Mouse (Mus musculus): ENCODE results near the gene Srp54c. TPM values are rescaled to one million over a fixed set of nuclear protein-coding genes. Genes with fewer than 3 reads are reported as not detected.
"Not testable (repeated sequence)": the region's sequence is repeated elsewhere in the genome, so short reads cannot be mapped to it uniquely, and the experiment has no call there.

Srp54c gene
- total RNA-seq (2021), result 10 to 100 TPM; 31.4 to 36.8 TPM
- long read RNA-seq, experiment 1, transcript Srp54c-202 (16 exons, 3,642 nt), result major isoform, 25 of 30 reads
- long read RNA-seq, experiment 1, partial matches to known transcripts, result 0 of 30 reads
- long read RNA-seq, experiment 1, other reads (novel, unspliced or antisense), result 5 of 30 reads
- long read RNA-seq, experiment 2, transcript Srp54c-202 (16 exons, 3,642 nt), result major isoform, 13 of 17 reads
- long read RNA-seq, experiment 2, partial matches to known transcripts, result 2 of 17 reads
- long read RNA-seq, experiment 2, other reads (novel, unspliced or antisense), result 2 of 17 reads

DNA sequence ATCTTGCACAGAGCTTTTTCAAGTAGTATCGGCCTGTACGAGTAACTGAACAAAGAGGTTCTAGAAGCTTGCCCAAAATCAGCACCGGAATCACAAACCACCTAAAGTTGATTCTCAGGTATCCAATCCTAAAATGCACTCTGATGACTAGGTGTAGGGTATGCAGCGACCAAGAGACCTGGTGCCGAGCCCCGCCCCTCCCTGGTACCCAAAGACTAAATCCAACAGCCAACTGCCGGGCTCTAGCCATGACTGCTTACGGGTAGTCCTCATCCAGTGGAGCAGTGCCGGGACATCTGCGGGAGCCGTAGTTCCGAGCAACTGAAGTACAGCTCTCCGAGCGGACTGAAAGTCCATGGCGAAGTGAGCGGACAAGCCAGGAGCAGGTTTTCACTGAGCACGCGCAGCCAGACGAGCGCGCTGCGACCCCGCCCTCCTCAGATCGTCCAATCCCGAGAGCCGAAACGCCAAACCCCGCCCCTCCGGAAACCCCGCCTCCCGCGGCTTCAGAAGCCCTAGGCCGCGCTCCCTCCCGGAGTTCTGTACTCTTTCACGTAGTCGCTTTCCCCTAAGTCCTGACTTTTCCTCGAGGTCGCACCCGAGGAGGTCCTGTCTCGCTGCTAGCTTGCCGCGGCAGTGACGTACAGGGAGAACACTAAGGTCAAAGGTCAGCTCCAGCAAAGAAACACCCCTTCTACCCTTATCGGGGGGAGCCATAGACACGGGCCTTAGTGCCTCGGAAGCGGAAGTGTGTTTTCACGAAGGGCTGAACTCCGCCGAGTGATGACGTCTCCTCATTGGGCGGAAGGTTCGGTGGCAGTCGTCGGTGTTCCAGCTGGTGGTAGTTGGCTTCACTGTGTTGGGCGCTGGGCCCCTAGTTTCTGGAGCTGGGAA, at the start of gene Srp54c:
Gene Srp54c (plus strand): TSS at position 543 of the 894 bp plus-strand sequence.
- DNase-seq (ENCODE audit: extremely low spot score in 1 of 2, low spot score in 2 of 2); intact Hi-C loops (cut with DNase I): not testable (repeated sequence)
- peak within 1 kb of the TSS; percentile 39 for H3K4me3 ChIP-seq

DNA sequence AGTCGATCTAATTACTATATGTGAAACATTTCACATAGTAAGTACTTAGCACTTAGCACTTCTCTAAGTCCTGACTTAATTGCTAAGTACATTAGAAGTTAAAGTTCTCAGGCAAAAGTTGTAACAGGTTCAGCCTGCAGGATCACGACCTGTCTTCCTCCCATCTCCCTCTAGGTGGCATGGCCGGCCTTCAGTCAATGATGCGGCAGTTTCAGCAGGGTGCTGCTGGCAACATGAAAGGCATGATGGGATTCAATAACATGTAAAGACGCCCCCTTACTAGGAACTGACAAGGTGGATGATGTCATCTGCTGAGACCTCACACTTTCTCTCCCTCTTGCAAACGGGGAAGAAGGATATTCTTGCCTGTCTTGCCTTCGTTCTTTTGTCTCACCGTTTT, 42.3 kb upstream of the Srp54c start:
- H3K27ac ChIP-seq; intact Hi-C loops (cut with DNase I); H3K4me3 ChIP-seq; DNase-seq (ENCODE audit: extremely low spot score in 1 of 2, low spot score in 2 of 2): not testable (repeated sequence)

More for the DNA sequence above, at the start of gene Srp54c:
- H3K27ac ChIP-seq, result not testable (repeated sequence)

DNA sequence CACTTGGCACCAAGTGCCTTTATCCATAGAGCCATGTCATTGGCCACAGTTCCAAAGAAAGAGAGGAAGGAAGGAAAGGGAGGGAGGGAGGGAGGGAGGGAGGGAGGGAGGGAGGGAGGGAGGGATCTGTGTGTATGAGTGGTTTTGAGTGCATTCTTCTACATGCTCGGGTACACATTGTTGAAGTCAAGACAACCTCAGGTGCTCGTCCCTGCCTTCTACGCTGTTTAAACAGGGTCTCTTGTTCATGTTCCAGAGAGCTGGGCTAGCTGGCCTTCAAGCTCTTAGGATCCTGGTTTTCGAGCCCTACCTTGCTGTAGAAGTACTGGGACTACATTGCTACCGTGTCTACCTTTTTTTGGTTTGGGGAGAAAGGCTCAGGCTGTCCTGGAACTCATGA, 40.8 kb upstream of the Srp54c start:
- intact Hi-C loops (cut with DNase I); H3K4me3 ChIP-seq; DNase-seq (ENCODE audit: extremely low spot score in 1 of 2, low spot score in 2 of 2); H3K27ac ChIP-seq: not testable (repeated sequence)

DNA sequence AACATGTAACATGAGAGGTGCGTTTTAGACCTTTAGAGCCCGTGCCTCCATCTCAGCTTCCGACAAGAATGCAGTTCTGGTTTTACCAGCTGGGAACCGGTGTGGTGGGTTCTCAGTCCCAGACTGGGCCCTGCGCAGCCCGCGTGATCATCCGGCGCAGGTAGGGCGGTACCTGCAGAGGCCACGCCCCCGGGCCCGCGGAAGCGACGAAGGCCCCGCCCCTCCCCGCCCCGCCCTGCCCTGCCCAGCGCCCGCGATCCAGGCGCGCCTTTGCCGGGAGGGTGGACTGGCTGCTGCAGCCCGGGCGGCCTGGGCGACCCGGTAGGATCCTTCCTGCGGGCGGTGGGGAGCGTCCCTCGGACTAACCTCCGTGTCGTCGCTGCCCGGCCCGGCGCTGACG, 30.7 kb upstream of the Srp54c start, which contains the start of gene 1700047I17Rik2:
Gene 1700047I17Rik2 (plus strand): TSS at position 287 of the 400 bp plus-strand sequence.
- DNase-seq (ENCODE audit: extremely low spot score in 1 of 2, low spot score in 2 of 2); intact Hi-C loops (cut with DNase I); H3K4me3 ChIP-seq; H3K27ac ChIP-seq: not testable (repeated sequence)

DNA sequence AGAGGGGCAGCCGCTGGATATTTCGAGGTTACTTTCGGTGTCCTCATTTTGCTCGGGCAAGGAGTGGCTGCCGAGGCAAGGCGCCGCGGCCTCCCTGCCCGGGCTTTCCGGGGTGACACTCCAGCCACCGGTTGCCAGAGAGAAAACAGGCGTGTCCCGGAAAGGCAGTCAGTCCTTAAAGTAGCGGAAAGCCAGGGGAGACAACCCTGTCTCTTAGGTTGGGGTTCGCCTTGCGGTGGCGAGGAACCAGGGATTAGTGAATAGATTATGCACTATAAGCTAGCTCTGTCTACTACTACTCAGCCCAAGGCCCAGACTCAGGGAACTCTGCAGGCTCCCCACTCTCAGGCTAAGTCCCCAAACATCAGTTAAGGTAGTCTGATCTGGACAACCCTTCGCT, 30.2 kb upstream of the Srp54c start:
- intact Hi-C loops (cut with DNase I); H3K27ac ChIP-seq; H3K4me3 ChIP-seq; DNase-seq (ENCODE audit: extremely low spot score in 1 of 2, low spot score in 2 of 2): not testable (repeated sequence)

DNA sequence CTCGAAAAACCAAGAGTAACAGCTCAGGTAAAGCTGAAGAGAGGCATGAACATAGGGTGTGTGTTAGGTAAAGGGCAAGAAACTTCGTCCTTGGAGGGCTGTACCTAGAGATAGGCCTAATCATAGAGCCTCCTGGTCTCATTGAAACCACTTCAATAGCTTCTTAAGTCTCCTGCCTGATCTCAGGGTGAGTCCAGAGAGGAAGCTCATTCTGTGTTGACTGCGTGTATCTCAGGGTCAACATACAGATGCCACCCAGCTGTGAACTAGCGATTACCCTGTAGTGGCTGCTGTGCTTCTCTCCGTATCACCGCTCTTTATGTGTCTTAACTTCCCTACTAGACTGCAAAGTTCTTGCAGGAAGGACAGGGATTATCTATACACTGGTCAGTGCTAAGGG, 17.0 kb upstream of the Srp54c start:
- intact Hi-C loops (cut with DNase I); DNase-seq (ENCODE audit: extremely low spot score in 1 of 2, low spot score in 2 of 2); H3K27ac ChIP-seq; H3K4me3 ChIP-seq: not testable (repeated sequence)

DNA sequence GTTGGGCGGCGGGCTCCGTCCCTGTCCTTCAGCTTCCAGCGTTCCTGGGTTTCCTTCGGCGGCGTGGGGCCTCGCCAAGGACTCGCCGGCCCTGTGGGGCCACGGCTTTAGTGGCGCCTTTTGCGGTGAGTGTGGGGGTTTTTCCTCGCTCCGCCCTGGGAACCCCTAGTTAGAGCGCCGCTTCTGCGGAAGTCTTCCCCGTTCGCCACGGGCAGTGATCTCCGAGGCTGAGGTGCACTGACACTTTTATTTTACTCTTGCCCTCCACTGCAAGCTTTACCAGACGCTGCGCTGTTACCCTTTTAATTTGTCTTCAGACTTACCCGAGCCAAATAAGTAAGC, 523 bp downstream of the Srp54c start:
- H3K27ac ChIP-seq; intact Hi-C loops (cut with DNase I); DNase-seq (ENCODE audit: extremely low spot score in 1 of 2, low spot score in 2 of 2): not testable (repeated sequence)
- H3K4me3 ChIP-seq, result peak overlapping the region; percentile 39

DNA sequence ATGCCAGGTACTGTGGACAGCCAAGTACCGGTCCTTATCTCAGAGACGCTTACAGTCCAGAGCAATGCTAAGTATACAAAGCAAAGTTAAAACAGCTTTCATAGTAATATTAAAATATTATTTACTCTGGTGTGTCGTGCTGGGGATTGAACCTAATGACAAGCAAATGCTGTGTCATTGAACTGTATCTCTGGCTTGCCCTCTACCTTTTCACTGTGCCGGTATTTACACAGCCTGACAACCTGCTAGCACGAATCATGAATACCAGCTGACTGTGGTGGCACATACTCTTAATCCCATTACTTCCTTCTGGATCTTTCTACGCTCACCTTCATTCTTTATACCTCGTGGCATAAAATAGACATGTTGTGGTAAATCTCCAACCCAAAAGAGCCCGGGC, 12.3 kb downstream of the Srp54c start:
- DNase-seq (ENCODE audit: extremely low spot score in 1 of 2, low spot score in 2 of 2); H3K4me3 ChIP-seq; intact Hi-C loops (cut with DNase I); H3K27ac ChIP-seq: not testable (repeated sequence)

DNA sequence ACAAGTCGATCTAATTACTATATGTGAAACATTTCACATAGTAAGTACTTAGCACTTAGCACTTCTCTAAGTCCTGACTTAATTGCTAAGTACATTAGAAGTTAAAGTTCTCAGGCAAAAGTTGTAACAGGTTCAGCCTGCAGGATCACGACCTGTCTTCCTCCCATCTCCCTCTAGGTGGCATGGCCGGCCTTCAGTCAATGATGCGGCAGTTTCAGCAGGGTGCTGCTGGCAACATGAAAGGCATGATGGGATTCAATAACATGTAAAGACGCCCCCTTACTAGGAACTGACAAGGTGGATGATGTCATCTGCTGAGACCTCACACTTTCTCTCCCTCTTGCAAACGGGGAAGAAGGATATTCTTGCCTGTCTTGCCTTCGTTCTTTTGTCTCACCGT, 32.0 kb downstream of the Srp54c start:
- intact Hi-C loops (cut with DNase I), result not testable (repeated sequence)

DNA sequence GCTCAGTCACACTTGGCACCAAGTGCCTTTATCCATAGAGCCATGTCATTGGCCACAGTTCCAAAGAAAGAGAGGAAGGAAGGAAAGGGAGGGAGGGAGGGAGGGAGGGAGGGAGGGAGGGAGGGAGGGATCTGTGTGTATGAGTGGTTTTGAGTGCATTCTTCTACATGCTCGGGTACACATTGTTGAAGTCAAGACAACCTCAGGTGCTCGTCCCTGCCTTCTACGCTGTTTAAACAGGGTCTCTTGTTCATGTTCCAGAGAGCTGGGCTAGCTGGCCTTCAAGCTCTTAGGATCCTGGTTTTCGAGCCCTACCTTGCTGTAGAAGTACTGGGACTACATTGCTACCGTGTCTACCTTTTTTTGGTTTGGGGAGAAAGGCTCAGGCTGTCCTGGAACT, 33.4 kb downstream of the Srp54c start:
- intact Hi-C loops (cut with DNase I); DNase-seq (ENCODE audit: extremely low spot score in 1 of 2, low spot score in 2 of 2); H3K4me3 ChIP-seq; H3K27ac ChIP-seq: not testable (repeated sequence)

More for the DNA sequence above, 32.0 kb downstream of the Srp54c start:
- not testable (repeated sequence) for DNase-seq (ENCODE audit: extremely low spot score in 1 of 2, low spot score in 2 of 2); H3K27ac ChIP-seq; H3K4me3 ChIP-seq

DNA sequence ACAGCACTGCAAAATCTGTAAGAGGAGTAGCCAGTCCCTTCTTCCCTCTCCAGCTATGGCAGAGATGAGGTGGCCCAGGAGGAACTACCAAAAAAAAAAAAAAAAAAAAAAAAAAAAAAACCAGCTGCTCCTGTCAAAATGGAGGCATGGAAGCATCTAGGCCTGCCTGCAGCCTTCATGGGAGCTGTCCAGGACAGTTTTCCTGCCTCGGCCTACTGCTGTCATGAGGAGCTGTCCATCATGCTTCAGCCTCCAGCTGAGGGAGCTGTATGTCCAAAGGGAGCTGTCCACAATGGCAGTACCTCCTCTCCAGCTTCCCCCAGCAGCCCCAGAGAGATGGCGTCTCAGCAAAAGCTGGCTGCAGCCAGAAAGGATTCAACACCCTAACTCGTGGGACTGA, 42.3 kb downstream of the Srp54c start:
- intact Hi-C loops (cut with DNase I), result no loop called here
- TF ChIP-seq CTCF (IDR thresholded peaks at IDR 0.05), result no peak
- DNase-seq (ENCODE audit: extremely low spot score in 1 of 2, low spot score in 2 of 2), result no peak
- Histone ChIP-seq H3K4me3 (no peak overlapping the region), H3K27ac (no peak overlapping the region)

DNA sequence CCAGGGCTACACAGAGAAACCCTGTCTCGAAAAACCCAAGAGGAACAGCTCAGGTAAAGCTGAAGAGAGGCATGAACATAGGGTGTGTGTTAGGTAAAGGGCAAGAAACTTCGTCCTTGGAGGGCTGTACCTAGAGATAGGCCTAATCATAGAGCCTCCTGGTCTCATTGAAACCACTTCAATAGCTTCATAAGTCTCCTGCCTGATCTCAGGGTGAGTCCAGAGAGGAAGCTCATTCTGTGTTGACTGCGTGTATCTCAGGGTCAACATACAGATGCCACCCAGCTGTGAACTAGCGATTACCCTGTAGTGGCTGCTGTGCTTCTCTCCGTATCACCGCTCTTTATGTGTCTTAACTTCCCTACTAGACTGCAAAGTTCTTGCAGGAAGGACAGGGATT, 47.6 kb downstream of the Srp54c start:
- H3K4me3 ChIP-seq; intact Hi-C loops (cut with DNase I); DNase-seq (ENCODE audit: extremely low spot score in 1 of 2, low spot score in 2 of 2); H3K27ac ChIP-seq: not testable (repeated sequence)

DNA sequence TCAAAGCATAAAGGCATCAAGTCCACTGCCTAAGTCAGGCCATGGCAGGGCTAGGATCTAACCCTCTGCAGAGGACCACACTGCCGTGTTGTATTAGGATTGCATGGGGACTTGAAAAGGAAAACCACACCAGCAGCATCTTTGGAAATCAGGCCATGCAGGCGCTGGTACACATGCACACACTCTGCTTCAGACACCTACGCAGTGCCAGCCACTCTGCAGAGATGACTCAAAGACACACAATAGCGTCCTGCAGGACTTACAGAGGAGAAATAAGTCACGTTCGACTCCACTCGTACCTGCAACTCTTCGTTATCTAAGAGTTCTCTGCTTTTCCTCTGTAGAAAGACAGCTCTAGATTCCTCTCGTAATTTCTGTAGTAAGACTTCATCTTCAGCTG, 68.1 kb downstream of the Srp54c start:
- H3K4me3 ChIP-seq, result no peak overlapping the region
- TF ChIP-seq CTCF (IDR thresholded peaks at IDR 0.05), result no peak
- H3K27ac ChIP-seq, result no peak overlapping the region
- DNase-seq (ENCODE audit: extremely low spot score in 1 of 2, low spot score in 2 of 2), result peak in 1 of 2 experiments; percentile 28
- intact Hi-C loops (cut with DNase I), result no loop called here

Data from left cerebral cortex, adult 2 months (tissue).